Mouse (Mus musculus) brain, embryonic 14.5 days (tissue): Measurements from ENCODE around the gene Ecpas. TPM values are rescaled to one million over a fixed set of nuclear protein-coding genes. Genes with fewer than 3 reads are reported as not detected.

Experiments
- DNase-seq: peaks from one replicate; pipeline ENCODE4 v3.0.0-alpha.2; 2011; ENCODE audit warnings: low read depth
- CTCF ChIP-seq: fragments of 200-500 bp; IDR thresholded peaks from 2 replicates; pipeline ENCODE4 v1.5.1; 2012; ENCODE audit warnings: inconsistent platforms, mild to moderate bottlenecking, moderate library complexity, borderline replicate concordance; ENCODE audit not compliant: insufficient read depth, insufficient read length; ENCODE audit errors: extremely low read depth
- POLR2A ChIP-seq: fragments of 200-500 bp; IDR thresholded peaks from 2 replicates; pipeline ENCODE4 v1.6.1; 2012; ENCODE audit warnings: mild to moderate bottlenecking, inconsistent platforms, borderline replicate concordance; ENCODE audit not compliant: poor library complexity, insufficient read depth, insufficient read length, severe bottlenecking; ENCODE audit errors: extremely low read depth
- polyA plus RNA-seq: library from polyadenylated mRNA; depleted of rRNA; stranded (reverse); fragments of >200 nt; gene quantifications from 2 replicates; pipeline ENCODE4 v1.2.3, GENCODE M21; 2012; rRNA removed

The Ecpas gene
- polyA plus RNA-seq, 1 experiment, result 32.2 TPM

DNA sequence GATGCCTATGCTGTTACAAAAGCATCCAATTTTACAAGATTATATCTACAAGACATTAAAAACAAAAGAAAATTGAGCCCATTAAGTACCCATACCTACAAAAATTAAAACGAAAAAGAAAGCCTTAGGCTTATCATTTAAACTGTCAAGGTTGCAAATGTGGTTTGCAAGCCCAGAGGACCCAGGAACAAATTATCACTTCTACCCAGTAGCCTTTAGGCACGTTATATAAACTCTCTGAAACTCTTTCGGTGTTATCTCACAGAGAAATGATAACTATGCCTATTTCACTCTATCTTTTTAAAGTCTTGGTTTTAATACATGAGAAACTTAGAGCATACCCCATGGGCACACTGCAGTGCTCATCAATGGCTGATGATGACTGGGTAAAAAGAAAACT, 79.6 kb downstream of the Ecpas start:
- DNase-seq, result no peak
- TF ChIP-seq CTCF (no peak), POLR2A (no peak)

DNA sequence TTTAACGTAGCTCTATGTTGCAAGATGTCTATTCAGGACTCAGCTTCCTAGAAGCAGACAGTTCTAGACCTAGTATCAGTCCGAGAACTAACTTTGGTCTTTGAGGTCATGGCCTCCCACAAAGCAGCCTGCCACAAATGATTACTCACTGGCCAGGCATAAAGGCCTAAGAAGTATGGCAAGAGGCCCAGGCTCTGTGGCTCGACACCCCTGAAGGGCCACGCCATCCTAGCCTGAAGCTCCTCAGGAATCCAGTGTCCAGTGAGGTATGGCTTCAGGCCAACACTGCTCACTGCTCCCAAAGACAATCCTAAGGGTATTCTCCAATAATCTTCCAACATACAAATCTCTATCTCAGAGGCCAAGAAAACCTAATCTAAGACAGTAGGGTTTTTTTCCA, 86.6 kb downstream of the Ecpas start:
- DNase-seq, result no peak
- TF ChIP-seq POLR2A, result no peak
- TF ChIP-seq CTCF, result no peak

DNA sequence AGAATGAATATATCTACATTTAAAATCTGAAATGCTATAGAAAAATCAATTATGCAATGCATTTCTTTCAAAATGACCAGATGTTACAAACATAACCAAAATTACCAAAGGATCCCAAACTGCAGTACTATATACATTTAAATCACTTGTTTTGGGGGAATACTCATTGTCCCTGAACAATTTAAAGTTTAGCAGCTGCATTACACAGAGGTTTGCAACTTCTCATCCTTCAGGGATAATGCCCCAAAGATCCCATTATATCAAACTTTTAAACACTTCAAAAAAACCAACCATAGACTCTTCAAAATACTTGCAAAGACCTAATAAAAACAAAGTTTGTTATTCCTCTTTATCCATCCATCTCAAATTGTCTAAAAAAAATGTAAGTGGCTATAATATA, 124.9 kb downstream of the Ecpas start, which contains the start of gene Olfr267:
TSS of gene Olfr267 (minus strand) at position 101 of the 400 bp plus-strand sequence.
- TF ChIP-seq POLR2A (no peak), CTCF (no peak)
- DNase-seq, result no peak

DNA sequence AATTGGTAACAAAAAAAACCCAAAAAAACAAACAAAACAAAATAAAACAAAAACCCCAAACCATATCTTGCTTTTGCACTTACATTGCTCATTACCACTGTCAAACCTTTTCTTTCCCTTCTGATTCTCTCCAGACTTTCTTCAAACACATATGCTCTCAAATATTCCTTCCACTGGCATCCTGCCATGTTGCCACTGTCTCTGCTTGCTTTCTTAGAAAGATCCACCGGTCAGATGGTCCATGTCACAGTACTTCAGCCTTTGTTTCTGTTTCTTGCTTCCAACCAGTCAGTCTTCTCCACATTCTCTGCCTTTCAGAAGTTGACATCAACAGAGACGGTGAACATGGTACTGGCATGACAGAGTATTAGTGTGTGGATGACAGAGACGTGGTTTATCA, 125.9 kb downstream of the Ecpas start:
- DNase-seq, result peak; percentile 17
- TF ChIP-seq POLR2A (no peak), CTCF (no peak)

DNA sequence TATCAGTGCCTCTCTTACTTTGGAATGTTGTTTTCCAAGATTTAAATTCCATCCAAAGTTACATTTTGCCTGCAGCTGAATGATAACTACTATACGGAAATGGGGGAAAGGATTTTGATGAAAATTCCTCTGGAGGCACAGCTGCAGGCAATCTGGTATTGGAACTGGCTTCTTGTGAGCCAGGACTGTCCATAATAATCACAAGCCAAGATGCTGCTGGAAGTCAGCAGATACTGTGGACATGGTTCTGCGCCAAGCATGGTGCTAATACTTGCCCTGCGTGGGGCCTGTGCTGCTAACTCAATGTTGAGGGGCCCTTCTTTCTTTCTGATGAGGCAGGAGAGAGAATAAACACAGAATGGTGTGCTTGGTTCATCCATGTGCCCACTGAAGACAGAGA, 149.1 kb downstream of the Ecpas start:
- DNase-seq, result no peak
- TF ChIP-seq POLR2A, result no peak
- TF ChIP-seq CTCF, result no peak

DNA sequence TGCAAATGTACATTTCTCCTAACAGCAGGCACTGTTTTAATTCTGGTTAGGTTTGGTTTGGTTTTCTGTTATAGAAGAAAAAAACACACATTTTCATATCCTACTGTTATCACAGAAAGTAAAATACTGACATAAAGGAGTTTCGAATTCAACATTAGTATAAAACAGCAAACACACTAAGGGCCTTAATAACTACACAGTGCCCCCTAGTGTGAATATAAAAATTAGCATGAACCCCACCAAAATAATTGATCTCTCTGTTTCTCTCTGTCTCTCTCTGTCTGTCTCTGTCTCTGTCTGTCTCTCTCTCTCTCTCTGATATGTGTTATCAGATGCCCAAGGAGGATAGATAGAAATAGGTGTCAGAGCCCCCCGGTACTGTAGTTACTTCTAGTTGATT, 163.0 kb downstream of the Ecpas start:
- peak; percentile 44 for DNase-seq
- TF ChIP-seq POLR2A, result no peak
- no peak for TF ChIP-seq CTCF

DNA sequence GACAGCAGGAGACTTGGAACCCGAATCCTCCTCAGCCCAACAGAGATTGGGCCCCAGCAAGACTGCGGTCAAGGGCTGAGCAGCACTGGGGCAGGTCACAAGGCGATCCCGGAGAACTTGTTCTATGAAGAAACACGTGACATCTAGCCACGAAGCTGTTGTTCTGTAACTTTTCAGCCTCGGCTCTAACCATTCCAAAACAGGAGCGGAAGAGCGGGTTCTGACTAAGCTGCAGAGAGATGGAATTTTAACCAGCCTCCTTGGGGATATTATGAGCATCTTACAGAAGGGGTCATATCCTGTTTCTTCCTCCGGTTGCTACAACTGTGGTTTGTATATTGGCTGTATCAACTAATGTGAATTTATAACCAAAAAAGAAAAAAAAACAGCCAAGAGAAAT, 163.4 kb downstream of the Ecpas start:
- DNase-seq, result peak; percentile 24
- no peak for TF ChIP-seq CTCF
- no peak for TF ChIP-seq POLR2A

Other genes with a start within 250 kb of the Ecpas start
- 0.33 and 0.71 TPM in 2 replicates for gene Olfr267, start 125.0 kb downstream of the Ecpas start, polyA plus RNA-seq
- gene Zkscan16, start 30.9 kb upstream of the Ecpas start, polyA plus RNA-seq, result 2.0 and 3.2 TPM in 2 replicates
- 3.4 and 3.5 TPM in 2 replicates for gene Ptgr1, start 74.4 kb upstream of the Ecpas start, polyA plus RNA-seq
- gene Dnajc25, start 82.3 kb upstream of the Ecpas start, polyA plus RNA-seq, result 3.7 and 4.2 TPM in 2 replicates
- gene Gm20503, start 90.5 kb upstream of the Ecpas start, polyA plus RNA-seq, result not detected in 2 replicates
- gene Gng10, start 122.3 kb upstream of the Ecpas start, polyA plus RNA-seq, result 76.2 and 79.9 TPM in 2 replicates
- gene AI481877, start 226.2 kb upstream of the Ecpas start, polyA plus RNA-seq, result not detected in 2 replicates